Mouse (Mus musculus): ENCODE measurements around the gene Ldb1.

Ldb1 gene

GRCm38 (mm10) chr19:46044271-46044992, 582 bp downstream of the Ldb1 start, which contains the start of gene Pprc1:
Gene Pprc1, plus strand, starts transcription at chr19:46044886.
- DNase-seq (ENCODE audit: low spot score in 2 of 2), result peak in 1 of 2 experiments; percentile 65

GRCm38 (mm10) chr19:46043380-46043779, 1.6 kb downstream of the Ldb1 start:
- DNase-seq (ENCODE audit: low spot score in 2 of 2), result peak; percentile 56 to 70

- DNase-seq (ENCODE audit: low spot score in 2 of 2), result peak; percentile 76 to 83
Observed at GRCm38 (mm10) chr19:46042476-46043011, 2.5 kb downstream of the Ldb1 start.

GRCm38 (mm10) chr19:46041933-46042475, 3.0 kb downstream of the Ldb1 start:
- peak; percentile 91 for DNase-seq (ENCODE audit: low spot score in 2 of 2)

GRCm38 (mm10) chr19:46041299-46041932, 3.6 kb downstream of the Ldb1 start:
- no peak for DNase-seq (ENCODE audit: low spot score in 2 of 2)

- DNase-seq (ENCODE audit: low spot score in 2 of 2), result no peak
Observed at GRCm38 (mm10) chr19:46040149-46040902, 4.7 kb downstream of the Ldb1 start.

- DNase-seq (ENCODE audit: low spot score in 2 of 2), result peak; percentile 89 to 91
Observed at GRCm38 (mm10) chr19:46039478-46039877, 5.5 kb downstream of the Ldb1 start.

GRCm38 (mm10) chr19:46038851-46039260, 6.2 kb downstream of the Ldb1 start:
- DNase-seq (ENCODE audit: low spot score in 2 of 2), result no peak

GRCm38 (mm10) chr19:46037925-46038850, 6.8 kb downstream of the Ldb1 start:
- DNase-seq (ENCODE audit: low spot score in 2 of 2), result peak in 1 of 2 experiments; percentile 26

- peak in 1 of 2 experiments; percentile 23 for DNase-seq (ENCODE audit: low spot score in 2 of 2)
Observed at GRCm38 (mm10) chr19:46037243-46037924, 7.6 kb downstream of the Ldb1 start.

GRCm38 (mm10) chr19:46036477-46037242, 8.4 kb downstream of the Ldb1 start:
- DNase-seq (ENCODE audit: low spot score in 2 of 2), result no peak

- no peak for DNase-seq (ENCODE audit: low spot score in 2 of 2)
Observed at GRCm38 (mm10) chr19:46035971-46036370, 9.0 kb downstream of the Ldb1 start.

- DNase-seq (ENCODE audit: low spot score in 2 of 2), result no peak
Observed at GRCm38 (mm10) chr19:46033911-46034310, 11.1 kb downstream of the Ldb1 start.

GRCm38 (mm10) chr19:46032731-46033510, 12.1 kb downstream of the Ldb1 start:
- DNase-seq (ENCODE audit: low spot score in 2 of 2), result peak in 1 of 2 experiments; percentile 45

- no peak for DNase-seq (ENCODE audit: low spot score in 2 of 2)
Observed at GRCm38 (mm10) chr19:46031689-46032432, 13.2 kb downstream of the Ldb1 start.

- DNase-seq (ENCODE audit: low spot score in 2 of 2), result no peak
Observed at GRCm38 (mm10) chr19:46030196-46030983, 14.6 kb downstream of the Ldb1 start.

GRCm38 (mm10) chr19:46029652-46030051, 15.4 kb downstream of the Ldb1 start:
- no peak for DNase-seq (ENCODE audit: low spot score in 2 of 2)
